Mouse (Mus musculus) cortical plate, adult 2 months (tissue): ENCODE data around the gene Armc7.

Source experiments
- CTCF ChIP-seq: fragments of 200-500 bp; IDR thresholded peaks from 2 replicates; pipeline ENCODE4 v1.5.1; 2011; ENCODE audit warnings: mild to moderate bottlenecking, control low read depth, low read length; ENCODE audit not compliant: insufficient read depth; ENCODE audit errors: extremely low read depth
- POLR2A ChIP-seq: fragments of 200-500 bp; IDR thresholded peaks from 2 replicates; pipeline ENCODE4 v1.6.1; 2011; ENCODE audit warnings: mild to moderate bottlenecking, low read length, control low read depth; ENCODE audit not compliant: insufficient read depth; ENCODE audit errors: extremely low read depth

- TF ChIP-seq POLR2A (no peak), CTCF (no peak)
These were observed 62.6 kb downstream of the Armc7 start for GRCm38 (mm10) chr11:115538045-115538444.
